Mouse (Mus musculus): ENCODE measurements around the gene Cfap57. TPM values are rescaled to one million over a fixed set of nuclear protein-coding genes. Genes with fewer than 3 reads are reported as not detected.
"Not testable (repeated sequence)": the region's sequence is repeated elsewhere in the genome, so short reads cannot be mapped to it uniquely, and the experiment has no call there.

Gene Cfap57
- polyA plus RNA-seq, 1 experiment from 2014 or later, result 1.7 TPM

DNA sequence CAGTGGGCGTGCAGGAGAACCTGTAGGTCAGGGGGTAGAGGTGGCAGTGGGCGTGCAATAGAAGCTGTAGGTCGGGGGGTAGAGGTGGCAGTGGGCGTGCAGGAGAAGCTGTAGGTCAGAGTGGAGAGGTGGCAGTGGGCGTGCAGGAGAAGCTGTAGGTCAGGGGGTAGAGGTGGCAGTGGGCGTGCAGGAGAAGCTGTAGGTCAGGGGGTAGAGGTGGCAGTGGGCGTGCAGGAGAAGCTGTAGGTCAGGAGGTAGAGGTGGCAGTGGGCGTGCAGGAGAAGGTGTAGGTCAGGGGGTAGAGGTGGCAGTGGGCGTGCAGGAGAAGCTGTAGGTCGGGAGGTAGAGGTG is 72.5 kb downstream of the Cfap57 start:
- H3K27ac ChIP-seq; ATAC-seq (ENCODE audit: low FRiP score); H3K4me3 ChIP-seq; H3K9ac ChIP-seq; H3K4me1 ChIP-seq; H3K36me3 ChIP-seq; H3K27me3 ChIP-seq; H3K4me2 ChIP-seq (replicated peaks); H3K9me3 ChIP-seq (replicated peaks): not testable (repeated sequence)
- WGBS, result 87% methylated on average over 10 of the region's 10 CpGs

DNA sequence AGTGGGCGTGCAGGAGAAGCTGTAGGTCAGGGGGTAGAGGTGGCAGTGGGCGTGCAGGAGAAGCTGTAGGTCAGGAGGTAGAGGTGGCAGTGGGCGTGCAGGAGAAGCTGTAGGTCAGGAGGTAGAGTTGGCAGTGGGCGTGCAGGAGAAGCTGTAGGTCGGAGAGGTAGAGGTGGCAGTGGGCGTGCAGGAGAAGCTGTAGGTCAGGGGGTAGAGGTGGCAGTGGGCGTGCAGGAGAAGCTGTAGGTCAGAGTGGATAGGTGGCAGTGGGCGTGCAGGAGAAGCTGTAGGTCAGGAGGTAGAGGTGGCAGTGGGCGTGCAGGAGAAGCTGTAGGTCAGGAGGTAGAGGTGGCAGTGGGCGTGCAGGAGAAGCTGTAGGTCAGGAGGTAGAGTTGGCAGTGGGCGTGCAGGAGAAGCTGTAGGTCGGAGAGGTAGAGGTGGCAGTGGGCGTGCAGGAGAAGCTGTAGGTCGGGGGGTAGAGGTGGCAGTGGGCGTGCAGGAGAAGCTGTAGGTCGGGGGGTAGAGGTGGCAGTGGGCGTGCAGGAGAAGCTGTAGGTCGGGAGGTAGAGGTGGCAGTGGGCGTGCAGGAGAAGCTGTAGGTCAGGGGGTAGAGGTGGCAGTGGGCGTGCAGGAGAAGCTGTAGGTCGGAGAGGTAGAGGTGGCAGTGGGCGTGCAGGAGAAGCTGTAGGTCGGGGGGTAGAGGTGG is 73.0 kb downstream of the Cfap57 start:
- H3K9me3 ChIP-seq (replicated peaks); ATAC-seq (ENCODE audit: low FRiP score); H3K4me2 ChIP-seq (replicated peaks); H3K27ac ChIP-seq; H3K9ac ChIP-seq; H3K4me1 ChIP-seq; H3K4me3 ChIP-seq; H3K36me3 ChIP-seq; H3K27me3 ChIP-seq: not testable (repeated sequence)
- 89% methylated on average over 23 of the region's 23 CpGs for WGBS

DNA sequence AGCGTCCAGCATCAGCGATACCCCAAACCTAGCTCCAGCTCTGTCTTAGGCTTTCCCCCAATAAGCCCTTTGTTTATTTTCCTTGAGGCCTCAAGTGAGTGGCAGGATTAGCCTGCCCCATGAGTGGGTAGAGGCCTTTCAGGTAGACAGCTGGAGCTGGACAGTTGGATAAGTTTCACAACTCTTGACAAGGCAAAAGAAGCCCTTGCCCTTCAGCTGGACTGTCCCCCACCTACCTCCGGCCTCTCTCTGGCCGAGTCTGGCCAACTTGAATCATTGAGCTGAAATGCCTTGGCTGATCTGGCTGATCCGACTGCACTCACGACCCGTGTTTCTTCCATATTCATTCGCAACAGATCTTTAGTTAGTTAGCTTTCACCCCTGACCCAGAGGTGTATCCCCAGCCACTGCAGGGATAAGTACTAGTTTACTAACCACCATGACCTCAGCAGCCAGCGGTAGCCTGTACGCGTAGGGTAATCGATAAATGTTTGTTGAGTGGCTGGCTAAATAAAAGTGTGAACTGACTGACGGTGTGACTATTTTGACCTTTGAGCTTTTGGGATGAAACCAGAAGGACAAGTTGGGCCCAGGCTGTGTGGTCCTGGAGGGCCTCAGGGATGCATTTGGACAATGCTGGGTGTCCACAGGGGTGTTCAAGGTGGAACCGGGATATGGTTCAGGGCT is 76.0 kb downstream of the Cfap57 start:
- ATAC-seq (ENCODE audit: low FRiP score), result no peak
- no peak overlapping the region for H3K4me3 ChIP-seq
- H3K9me3 ChIP-seq (replicated peaks), result no peaks in the 10 kb centered on the region
- WGBS, result 79% methylated on average over 14 of the region's 14 CpGs
- no peak overlapping the region for H3K4me2 ChIP-seq (replicated peaks)
- no peak overlapping the region for H3K9ac ChIP-seq
- H3K4me1 ChIP-seq, result peaks cover 5% of the 10 kb centered on the region; the same call in 1 of the 2 replicates
- H3K27ac ChIP-seq, result no peak overlapping the region
- H3K27me3 ChIP-seq, result peaks cover 11% of the 10 kb centered on the region
- no peaks in the 10 kb centered on the region for H3K36me3 ChIP-seq

DNA sequence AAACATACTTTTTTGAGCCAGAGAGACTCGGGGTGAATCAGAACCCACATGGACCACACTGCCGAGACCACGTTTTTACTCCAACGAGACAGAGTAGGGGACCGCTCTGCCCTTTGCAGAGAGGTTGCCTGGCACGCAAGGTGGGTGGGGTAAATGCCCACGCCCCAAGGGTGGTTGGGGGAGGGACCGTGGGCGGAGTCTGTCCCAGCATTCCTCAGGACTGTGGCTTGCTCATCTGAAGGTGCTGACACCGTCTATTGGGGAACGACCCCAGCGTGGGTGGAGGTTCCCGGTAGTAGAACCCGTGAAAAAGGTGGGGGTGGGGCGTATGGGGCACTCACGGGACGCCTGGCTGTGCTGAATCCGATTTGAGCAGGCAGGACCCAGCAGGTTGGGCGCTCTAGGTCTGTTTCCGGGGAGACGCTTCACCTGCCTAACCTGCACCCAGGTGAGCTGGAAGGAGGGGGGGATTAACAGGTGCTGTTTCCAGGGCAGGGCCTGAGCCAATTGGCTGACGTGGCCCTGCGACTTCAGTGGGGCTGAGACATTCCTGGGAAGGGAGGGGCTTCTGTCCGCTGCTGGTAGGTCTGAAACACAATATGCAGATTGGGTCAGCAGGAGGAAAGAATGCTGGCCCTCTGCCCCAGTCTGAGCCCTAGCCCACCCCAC is 76.9 kb downstream of the Cfap57 start, which contains the start of gene Tmem125:
Gene Tmem125, minus strand, starts transcription at position 453 of the 669 bp plus-strand sequence.
- peaks cover 13% of the 10 kb centered on the region for H3K27me3 ChIP-seq
- peak within 1 kb of the TSS; percentile 49 for H3K4me2 ChIP-seq (replicated peaks)
- no peaks in the 10 kb centered on the region for H3K9me3 ChIP-seq (replicated peaks)
- H3K4me3 ChIP-seq, result peak within 1 kb of the TSS; percentile 25
- 1% methylated on average over 24 of the region's 24 CpGs for WGBS
- H3K4me1 ChIP-seq, result peaks cover 5% of the 10 kb centered on the region; the same call in 1 of the 2 replicates
- H3K9ac ChIP-seq, result no peak within 1 kb of the TSS
- H3K27ac ChIP-seq, result no peak within 1 kb of the TSS
- no peaks in the 10 kb centered on the region for H3K36me3 ChIP-seq
- peak; percentile 48; the same call in 1 of the 2 replicates for ATAC-seq (ENCODE audit: low FRiP score)

DNA sequence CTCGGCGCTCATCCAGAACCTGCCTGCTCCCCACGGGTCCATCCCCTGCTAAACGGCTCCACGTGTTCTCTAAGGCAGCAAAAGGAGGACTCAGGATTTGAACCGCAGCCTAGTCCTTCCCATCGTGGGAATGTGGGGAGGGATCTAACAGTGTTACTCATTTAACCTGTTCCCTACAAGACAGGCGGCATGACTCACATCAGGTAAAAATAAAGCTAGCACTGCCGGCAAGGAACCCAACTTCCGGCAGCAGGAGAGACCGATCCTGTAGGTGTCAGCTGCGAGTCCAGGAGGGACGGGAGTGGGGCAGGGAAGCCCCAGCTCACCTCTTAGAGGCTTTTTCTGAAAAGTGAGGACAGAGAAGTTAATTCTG is 77.4 kb downstream of the Cfap57 start:
- Histone ChIP-seq H3K9ac (no peak overlapping the region), H3K4me1 (peaks cover 5% of the 10 kb centered on the region; the same call in 1 of the 2 replicates), H3K4me3 (peak overlapping the region; percentile 25; the same call in 1 of the 2 replicates), H3K9me3 (replicated peaks) (no peaks in the 10 kb centered on the region), H3K36me3 (no peaks in the 10 kb centered on the region), H3K27me3 (peaks cover 13% of the 10 kb centered on the region), H3K4me2 (replicated peaks) (peak overlapping the region; percentile 49), H3K27ac (no peak overlapping the region)
- 17% methylated on average over 13 of the region's 13 CpGs for WGBS
- no peak for ATAC-seq (ENCODE audit: low FRiP score)

DNA sequence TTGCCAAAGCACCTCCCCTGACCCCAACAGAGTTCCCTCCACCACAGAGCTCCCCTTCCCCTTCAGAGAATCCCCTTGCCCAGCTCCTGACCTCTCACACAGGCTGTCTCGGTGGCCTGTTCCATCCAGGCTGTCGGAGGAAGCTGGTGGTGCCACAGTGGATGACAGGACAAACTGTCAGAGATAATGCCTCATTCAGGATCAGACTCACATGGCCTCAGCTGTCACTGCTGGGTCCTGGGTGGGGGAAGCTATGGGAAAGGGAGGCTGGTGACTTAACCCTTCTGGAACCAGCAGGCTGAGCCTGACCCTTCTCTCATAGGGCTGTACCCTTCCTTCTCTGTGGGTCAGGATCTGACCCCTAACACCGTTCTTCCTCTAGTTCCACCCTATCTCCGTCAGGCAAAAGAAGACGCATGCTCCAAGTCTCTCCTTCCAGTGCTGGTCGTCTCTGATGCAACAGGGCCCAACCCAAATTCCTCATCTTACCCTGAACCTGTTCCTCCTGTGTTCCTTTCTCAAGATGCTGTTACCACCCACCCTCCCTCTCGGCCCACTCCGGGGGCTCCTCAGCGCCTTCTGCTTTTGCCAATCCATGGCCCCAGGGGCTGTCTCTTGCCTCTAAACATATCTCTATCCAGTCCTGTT is 77.9 kb downstream of the Cfap57 start:
- peaks cover 13% of the 10 kb centered on the region for H3K27me3 ChIP-seq
- H3K4me3 ChIP-seq, result no peak overlapping the region
- WGBS, result 56% methylated on average over 9 of the region's 9 CpGs
- no peak for ATAC-seq (ENCODE audit: low FRiP score)
- H3K9ac ChIP-seq, result no peak overlapping the region
- peaks cover 5% of the 10 kb centered on the region; the same call in 1 of the 2 replicates for H3K4me1 ChIP-seq
- peak overlapping the region; percentile 49; the same call in 1 of the 2 replicates for H3K4me2 ChIP-seq (replicated peaks)
- H3K36me3 ChIP-seq, result no peaks in the 10 kb centered on the region
- H3K9me3 ChIP-seq (replicated peaks), result no peaks in the 10 kb centered on the region
- H3K27ac ChIP-seq, result no peak overlapping the region

DNA sequence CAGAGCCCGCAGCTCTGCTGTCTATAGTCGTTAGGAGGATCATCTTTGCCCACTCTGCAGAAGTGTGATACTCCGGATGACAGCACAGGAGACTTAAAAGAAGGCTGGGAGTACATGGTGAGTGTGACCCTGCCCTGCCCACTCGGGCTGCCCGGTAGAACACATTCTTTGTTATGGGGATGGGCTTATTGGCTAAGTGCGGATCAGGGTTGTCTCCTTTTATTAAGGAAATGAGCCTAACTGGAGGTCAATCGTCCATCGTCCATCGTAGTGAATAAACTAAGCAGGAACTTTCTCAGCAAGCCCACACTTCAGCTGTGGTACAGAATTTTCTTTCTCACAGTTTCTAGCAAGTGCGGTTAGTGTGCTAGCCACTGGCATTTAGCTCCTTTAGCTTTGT is 80.7 kb downstream of the Cfap57 start:
- Histone ChIP-seq H3K4me3 (no peak overlapping the region), H3K36me3 (no peaks in the 10 kb centered on the region), H3K4me1 (peaks cover 5% of the 10 kb centered on the region; the same call in 1 of the 2 replicates), H3K27ac (no peak overlapping the region), H3K9ac (no peak overlapping the region), H3K4me2 (replicated peaks) (no peak overlapping the region), H3K27me3 (peaks cover 13% of the 10 kb centered on the region), H3K9me3 (replicated peaks) (no peaks in the 10 kb centered on the region)
- WGBS, result 13% methylated on average over 10 of the region's 10 CpGs
- ATAC-seq (ENCODE audit: low FRiP score), result no peak

DNA sequence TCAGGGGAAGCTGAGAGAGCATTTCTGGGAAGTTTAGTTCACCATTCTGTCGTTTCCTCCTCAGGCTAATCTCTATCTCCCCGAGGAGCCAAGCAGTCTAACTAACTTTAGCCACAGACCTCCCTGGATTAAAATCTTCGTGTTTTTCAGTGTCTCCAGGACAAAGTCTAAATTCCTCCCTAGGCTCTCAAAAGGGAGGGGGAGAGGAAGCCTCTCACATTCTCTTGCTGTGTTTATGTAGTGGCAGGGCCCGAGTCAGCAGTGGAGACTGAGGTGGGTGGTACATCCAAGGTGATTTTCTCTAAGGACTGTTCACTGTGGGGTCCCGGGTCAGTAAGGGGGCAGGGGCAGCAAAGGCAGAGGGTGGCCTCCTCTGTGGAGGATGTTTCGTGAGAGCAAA is 82.8 kb downstream of the Cfap57 start:
- Histone ChIP-seq H3K9ac (no peak overlapping the region), H3K4me2 (replicated peaks) (no peak overlapping the region), H3K27me3 (peaks cover 10% of the 10 kb centered on the region), H3K4me3 (no peak overlapping the region), H3K9me3 (replicated peaks) (no peaks in the 10 kb centered on the region), H3K27ac (no peak overlapping the region), H3K36me3 (no peaks in the 10 kb centered on the region), H3K4me1 (no peaks in the 10 kb centered on the region)
- 53% methylated on average over 6 of the region's 6 CpGs for WGBS
- no peak for ATAC-seq (ENCODE audit: low FRiP score)

DNA sequence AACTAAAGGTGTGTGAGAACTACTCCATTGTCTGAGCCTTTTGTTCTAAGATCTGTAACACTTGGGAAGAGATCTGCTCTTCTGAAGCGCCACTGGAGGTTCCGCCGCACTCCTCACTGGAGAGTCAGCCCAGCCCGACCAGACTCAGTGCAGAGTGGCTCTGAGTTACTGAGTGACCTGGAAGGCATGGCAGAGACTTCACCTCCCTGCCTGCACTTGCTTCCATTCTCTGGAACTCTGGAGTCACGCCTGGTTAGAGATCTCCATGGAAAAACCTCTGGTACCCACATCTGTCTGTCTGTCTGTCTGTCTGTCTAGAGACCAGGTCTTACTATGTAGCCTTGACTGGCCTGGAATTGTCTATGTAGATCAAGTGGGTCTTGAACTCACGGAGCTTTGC is 85.0 kb downstream of the Cfap57 start:
- Histone ChIP-seq H3K4me2 (replicated peaks) (no peak overlapping the region), H3K4me3 (no peak overlapping the region), H3K27me3 (peaks cover 6% of the 10 kb centered on the region), H3K9me3 (replicated peaks) (no peaks in the 10 kb centered on the region), H3K4me1 (no peaks in the 10 kb centered on the region), H3K27ac (no peak overlapping the region), H3K9ac (no peak overlapping the region), H3K36me3 (no peaks in the 10 kb centered on the region)
- ATAC-seq (ENCODE audit: low FRiP score), result no peak
- 75% methylated on average over 6 of the region's 6 CpGs for WGBS

DNA sequence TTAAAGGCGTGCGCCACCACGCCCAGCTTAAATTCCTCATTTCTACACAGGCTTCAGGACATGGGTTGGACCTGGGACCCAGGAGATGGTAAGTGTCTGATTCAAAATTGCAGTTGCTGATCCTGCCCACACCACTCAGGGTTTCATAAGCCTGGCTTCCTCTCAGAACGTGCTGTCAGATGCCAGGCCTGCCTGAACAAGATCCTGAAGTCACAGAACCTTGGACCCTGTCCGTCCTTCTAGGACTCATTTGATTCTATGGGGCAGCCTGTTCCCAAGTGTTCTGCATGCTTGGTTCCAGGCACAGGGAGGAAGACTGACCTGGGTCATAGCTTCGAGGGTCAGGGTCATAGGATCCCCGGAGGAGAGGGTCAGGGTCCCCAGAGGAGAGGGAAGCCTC is 87.0 kb downstream of the Cfap57 start:
- no peaks in the 10 kb centered on the region for H3K9me3 ChIP-seq (replicated peaks)

DNA sequence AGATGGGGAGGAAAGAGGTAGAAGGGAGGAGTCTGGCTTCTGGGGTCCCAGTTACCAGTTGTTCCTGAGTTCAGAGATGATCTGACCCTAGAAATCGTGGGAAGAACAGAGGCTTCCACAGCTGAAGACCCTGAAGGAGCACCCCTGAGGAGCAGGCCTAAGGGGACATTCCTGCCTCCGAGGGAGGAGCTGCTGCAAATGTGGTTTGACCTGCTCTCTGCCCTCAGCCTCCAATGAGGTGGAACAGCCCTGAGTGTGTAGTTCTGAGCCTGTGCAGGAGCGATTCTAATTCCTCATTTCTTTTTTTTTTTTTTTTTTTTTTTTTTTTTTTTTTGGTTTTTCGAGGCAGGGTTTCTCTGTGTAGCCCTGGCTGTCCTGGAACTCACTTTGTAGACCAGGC is 87.4 kb downstream of the Cfap57 start:
- WGBS, result 44% methylated on average over 2 of the region's 4 CpGs
- H3K4me3 ChIP-seq, result no peak overlapping the region

More for the DNA sequence above, 87.0 kb downstream of the Cfap57 start:
- H3K27ac ChIP-seq, result no peak overlapping the region
- 79% methylated on average over 7 of the region's 7 CpGs for WGBS
- no peak for ATAC-seq (ENCODE audit: low FRiP score)
- no peaks in the 10 kb centered on the region; the same call in 1 of the 2 replicates for H3K27me3 ChIP-seq
- H3K4me2 ChIP-seq (replicated peaks), result no peak overlapping the region
- H3K36me3 ChIP-seq, result no peaks in the 10 kb centered on the region
- H3K4me1 ChIP-seq, result no peaks in the 10 kb centered on the region
- no peak overlapping the region for H3K9ac ChIP-seq
- no peak overlapping the region for H3K4me3 ChIP-seq

DNA sequence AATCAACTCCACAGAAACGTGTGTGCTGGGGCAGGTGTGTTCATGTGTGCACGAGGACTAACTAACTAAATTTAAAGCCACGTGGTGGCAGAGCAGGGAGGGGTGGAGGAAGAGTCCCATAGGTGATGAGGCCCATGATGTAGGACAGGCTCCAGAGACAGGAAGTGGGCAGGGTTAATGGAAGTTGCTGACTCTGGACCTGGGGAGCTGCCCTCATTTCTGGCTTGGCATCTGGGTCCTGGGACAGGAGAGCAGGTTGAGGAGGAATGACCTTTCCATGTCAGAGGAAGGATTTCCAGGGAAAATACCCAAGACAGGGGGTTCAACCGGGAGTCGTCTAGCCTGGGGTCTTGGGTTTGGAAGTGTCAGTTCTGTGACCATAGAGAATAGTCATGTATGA is 87.9 kb downstream of the Cfap57 start:
- Histone ChIP-seq H3K27me3 (peaks cover 3% of the 10 kb centered on the region; the same call in 1 of the 2 replicates), H3K4me2 (replicated peaks) (no peak overlapping the region), H3K9ac (no peak overlapping the region), H3K4me3 (no peak overlapping the region), H3K27ac (no peak overlapping the region), H3K4me1 (no peaks in the 10 kb centered on the region), H3K9me3 (replicated peaks) (no peaks in the 10 kb centered on the region), H3K36me3 (no peaks in the 10 kb centered on the region)
- ATAC-seq (ENCODE audit: low FRiP score), result no peak
- 81% methylated on average over 5 of the region's 5 CpGs for WGBS

More for the DNA sequence above, 87.4 kb downstream of the Cfap57 start:
- H3K4me1 ChIP-seq, result no peaks in the 10 kb centered on the region
- H3K27me3 ChIP-seq, result peaks cover 3% of the 10 kb centered on the region; the same call in 1 of the 2 replicates
- no peaks in the 10 kb centered on the region for H3K9me3 ChIP-seq (replicated peaks)
- ATAC-seq (ENCODE audit: low FRiP score), result no peak
- H3K27ac ChIP-seq, result no peak overlapping the region
- no peak overlapping the region for H3K9ac ChIP-seq
- no peak overlapping the region for H3K4me2 ChIP-seq (replicated peaks)
- H3K36me3 ChIP-seq, result no peaks in the 10 kb centered on the region

Measured in hindbrain, embryonic 12.5 days (tissue).